Mouse (Mus musculus): ENCODE data around the gene Atg5.
A peak's percentile ranks its signal among the peaks of the same experiment; 100 is the strongest.

Gene Atg5

DNA sequence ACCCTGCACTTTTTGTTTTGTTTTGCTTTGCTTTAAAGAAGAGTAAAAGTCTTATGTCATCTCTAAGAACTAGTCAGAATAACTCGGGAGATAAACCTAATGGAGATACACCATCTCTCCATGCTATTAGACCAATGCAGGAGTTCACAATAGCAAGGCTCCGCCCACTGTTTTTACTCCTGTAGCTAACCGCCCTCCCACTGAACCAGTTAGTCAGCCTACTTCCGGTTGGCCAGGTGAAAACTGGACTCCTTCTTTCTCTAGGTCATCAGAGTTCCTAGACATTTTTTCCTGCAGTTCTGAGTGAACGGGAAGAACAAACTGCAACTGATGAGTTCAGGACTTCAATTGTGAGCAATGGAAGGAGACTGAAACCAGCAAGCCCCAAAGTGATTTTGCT lies 122.1 kb downstream of the Atg5 start:
- no peak for ATAC-seq (ENCODE audit: low TSS enrichment)

DNA sequence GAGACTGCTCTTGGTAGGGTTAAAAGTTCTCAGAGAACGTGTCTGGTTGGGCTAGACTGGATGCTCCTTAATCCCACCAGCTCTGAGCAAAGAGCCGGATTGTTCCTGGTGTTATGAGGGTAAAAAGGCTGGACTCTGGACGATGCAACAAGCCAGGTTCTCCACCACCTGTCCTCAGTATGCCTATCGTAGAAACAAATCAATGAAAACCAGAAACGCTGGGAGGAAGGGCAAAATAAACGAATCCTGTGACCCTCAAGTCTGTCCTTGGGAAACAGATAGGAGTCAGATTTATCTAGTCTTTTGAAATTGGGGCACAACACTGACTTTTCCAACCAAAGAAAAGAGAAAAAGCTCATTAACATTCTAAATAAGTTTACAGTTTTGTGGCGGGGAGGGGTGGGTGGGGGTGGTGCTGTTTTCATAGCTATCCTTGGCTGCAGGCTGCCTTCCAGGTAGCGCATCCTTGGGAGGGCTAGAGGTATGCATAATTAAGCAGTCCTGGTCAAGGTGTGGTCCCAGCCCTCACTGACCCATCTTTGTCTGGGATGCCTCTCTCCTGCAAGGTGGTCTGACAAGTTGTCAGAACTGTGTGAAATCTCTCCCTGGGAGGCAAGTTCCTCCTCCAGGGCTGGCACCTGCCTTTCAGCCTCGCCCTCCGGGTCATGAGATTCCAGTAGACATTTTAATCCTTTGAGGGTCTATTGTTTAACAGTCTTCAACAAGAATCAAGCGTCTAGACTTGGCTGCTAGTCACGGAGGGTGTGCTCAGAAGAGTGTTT lies 123.5 kb downstream of the Atg5 start:
- no peak for ATAC-seq (ENCODE audit: low TSS enrichment)

DNA sequence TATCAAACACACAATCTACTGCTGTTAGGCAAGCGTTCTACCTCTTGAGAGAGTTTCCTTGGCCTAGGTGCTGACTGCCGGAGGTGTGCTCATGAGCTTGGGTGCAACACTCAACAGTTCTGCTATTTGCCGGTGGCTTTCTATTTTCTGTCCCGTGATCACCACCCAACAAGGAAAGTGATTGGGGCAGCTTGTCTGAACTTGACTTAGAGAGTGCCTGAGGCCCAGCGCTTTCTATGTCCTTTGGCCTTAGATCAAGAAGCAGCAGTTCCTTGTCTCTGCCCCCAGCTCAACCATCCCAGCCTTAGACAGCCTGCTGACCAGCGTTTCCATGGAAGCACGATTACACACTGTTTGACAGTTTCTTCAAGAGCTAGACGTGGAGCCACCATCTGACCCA lies 124.7 kb downstream of the Atg5 start:
- no peak for ATAC-seq (ENCODE audit: low TSS enrichment)

DNA sequence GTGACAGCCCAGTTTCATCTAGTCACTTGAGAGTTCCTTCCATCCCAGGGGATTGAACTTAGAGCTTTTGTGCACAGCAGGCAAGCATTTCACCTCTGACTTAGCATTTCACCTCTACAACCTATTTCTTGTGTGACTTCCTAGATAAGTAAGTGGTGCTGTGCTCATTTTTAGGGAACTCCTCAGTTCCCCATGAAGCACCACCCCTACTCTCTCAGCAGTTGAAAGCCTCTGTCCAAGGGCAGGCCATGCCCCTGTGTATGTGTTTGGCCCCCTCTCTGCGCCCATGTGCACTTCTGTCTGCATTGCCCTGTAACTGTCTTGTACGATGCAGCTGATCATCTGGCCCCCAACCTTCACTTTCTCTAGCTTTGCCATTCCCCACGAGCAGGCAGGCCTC lies 132.0 kb downstream of the Atg5 start:
- no peak for ATAC-seq (ENCODE audit: low TSS enrichment)

DNA sequence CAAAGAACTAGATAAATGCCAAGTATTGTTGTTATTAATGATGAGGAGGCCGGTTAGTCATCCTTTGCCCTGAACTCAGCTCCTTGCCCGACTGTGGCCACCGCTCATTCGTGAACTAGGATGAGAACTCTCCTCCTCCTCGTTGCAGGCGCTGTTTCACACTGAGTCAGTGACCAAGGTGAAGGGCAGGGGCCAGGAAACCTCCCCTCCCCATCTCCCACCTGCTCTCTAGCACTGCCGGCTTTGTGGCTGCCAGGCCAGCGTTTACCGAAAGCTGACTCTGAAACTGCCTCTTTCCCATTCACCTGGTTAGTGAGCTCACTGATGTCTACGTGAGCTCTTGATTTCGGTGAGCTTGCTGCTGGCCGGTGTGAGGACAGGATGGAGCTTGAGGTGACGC lies 132.4 kb downstream of the Atg5 start:
- ATAC-seq (ENCODE audit: low TSS enrichment) = no peak

DNA sequence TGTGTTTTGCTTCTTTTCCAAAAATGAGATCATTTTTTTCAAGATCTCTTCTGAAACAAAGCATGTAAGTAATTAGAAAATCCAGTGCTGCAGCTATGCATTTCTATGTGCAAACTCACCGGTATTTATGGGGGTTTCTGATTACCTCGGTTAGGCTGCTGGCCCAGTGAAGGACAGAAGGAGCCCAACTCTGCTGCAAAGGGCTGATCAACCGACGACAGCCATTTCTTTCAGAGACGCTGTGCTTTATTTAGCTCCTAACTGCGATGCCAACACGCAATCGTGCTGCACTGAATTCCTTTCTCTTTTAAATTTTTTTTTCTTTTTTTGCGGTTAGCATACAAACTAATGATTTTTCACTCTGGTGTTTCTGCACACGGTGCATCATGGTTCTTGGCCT lies 133.4 kb downstream of the Atg5 start:
- peak; percentile 70 for ATAC-seq (ENCODE audit: low TSS enrichment)

DNA sequence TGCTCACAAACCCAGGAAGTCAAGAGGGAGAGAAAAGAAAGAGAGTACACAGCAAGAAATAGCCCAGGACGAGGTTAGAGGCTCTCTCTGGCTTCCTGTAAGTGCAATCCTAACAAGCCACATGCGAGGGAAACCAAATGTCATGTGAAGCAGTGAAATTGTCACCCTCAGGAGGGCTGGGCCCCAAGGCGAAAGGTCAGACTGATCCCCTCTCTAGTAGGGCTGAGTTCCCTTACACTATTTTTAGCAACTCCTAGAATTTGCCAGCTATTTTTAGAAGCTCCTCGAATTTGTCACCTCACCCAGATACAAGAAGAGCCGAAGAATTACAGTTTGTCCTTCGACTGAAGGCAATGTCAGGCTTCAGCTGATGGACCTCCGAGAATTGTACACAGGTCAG lies 135.3 kb downstream of the Atg5 start:
- ATAC-seq (ENCODE audit: low TSS enrichment) = no peak

DNA sequence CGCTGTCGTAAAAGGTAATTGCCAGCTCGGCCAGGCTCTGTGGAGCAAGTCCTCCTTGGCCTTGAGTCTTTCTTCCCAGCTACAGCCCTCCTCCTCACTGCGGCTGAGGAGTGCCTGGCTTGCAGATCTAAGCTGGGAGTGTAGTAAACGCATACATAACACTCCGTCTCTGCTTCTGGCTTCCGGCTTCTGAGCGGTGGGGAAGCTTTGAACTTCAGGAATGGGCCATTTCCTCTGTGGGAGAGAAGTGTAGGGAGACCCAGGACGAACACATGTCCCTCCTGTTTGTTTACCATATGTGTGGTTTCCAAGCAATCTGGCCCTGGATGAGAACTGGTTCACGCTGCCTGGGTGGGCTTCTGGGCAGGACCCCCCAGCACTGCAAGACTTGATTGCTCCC lies 140.9 kb downstream of the Atg5 start:
- ATAC-seq (ENCODE audit: low TSS enrichment) = no peak

DNA sequence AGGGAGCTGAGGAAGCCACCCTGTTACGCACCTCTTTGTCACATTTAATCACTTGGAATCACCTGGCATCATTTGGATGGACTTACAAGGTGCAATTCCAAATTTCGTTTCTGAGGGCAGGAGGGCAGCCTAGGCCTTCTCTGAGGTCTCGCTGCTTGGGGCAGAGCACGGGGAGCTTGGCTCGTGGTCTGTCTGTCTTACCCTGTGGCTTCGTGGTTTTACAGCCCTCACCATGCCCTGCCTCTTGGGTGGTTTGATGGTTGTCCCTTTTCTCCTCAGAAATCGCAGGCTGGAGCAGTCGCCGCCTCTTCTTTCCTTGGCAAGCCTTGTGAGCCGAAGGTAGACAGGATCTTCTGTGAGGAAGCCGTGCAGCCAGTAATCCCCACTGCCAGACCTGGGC lies 141.8 kb downstream of the Atg5 start:
- no peak for ATAC-seq (ENCODE audit: low TSS enrichment)
